Mouse (Mus musculus): ENCODE results near the gene Slc10a3. TPM values are rescaled to one million over a fixed set of nuclear protein-coding genes. Genes with fewer than 3 reads are reported as not detected.
A peak's percentile ranks its signal among the peaks of the same experiment; 100 is the strongest.
"Not testable (repeated sequence)": the region's sequence is repeated elsewhere in the genome, so short reads cannot be mapped to it uniquely, and the experiment has no call there.

Gene Slc10a3
- polyA plus RNA-seq, 2 experiments, result 4.5 to 6.5 TPM

DNA sequence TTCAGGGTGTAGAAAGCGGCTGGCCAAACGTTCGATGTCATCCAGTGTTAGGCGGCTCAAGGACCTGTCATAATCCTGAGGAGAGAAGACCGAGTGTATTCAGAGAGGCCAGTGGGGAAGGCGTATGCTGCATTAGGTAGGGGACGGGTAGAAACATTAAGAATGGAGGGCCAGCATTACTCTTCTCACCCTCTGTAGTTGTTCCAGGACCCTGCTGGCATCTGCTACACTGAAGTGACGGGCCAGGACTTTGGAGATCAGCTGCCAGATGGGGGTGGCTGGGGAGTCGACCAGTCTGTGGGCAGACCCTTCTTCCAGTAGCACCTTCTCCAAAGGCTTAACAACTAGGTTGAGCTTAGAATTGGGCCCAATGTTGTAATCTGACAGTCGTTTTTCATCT is 5.6 kb downstream of the Slc10a3 start:
- peak overlapping the region; percentile 71 for H3K4me2 ChIP-seq (ENCODE audit: low read depth)
- H3K36me3 ChIP-seq (replicated peaks; ENCODE audit: control insufficient read depth, insufficient read depth, low read depth), result no peaks in the 10 kb centered on the region
- H3K9me3 ChIP-seq (ENCODE audit: control insufficient read depth, low read length), result no peaks in the 10 kb centered on the region
- H3K9ac ChIP-seq (replicated peaks), result peak overlapping the region; percentile 86
- no peak overlapping the region for H3K27ac ChIP-seq
- WGBS (ENCODE audit: insufficient replicate concordance), result 49% methylated on average over 10 of the region's 10 CpGs
- no peaks in the 10 kb centered on the region for H3K27me3 ChIP-seq (ENCODE audit: control insufficient read depth, insufficient read depth, low read length)
- TF ChIP-seq EP300 (IDR thresholded peaks at IDR 0.05; ENCODE audit: low read depth) (no peak), CTCF (IDR thresholded peaks at IDR 0.05; ENCODE audit: low read depth) (no peak)
- H3K4me1 ChIP-seq (replicated peaks; ENCODE audit: control insufficient read depth in 2 of 2, insufficient read depth in 2 of 2, low read length in 1 of 2), result peaks cover 3 to 12% of the 10 kb centered on the region in 2 experiments; a peak in 3 of 4 replicates
- H3K4me3 ChIP-seq (ENCODE audit: insufficient read depth in 1 of 2, low read depth in 2 of 2, low read length in 2 of 2), result peak overlapping the region; percentile 72 to 87
- ATAC-seq (ENCODE audit: insufficient read depth) (no peak), DNase-seq (ENCODE audit: low read depth in 3 of 3, low spot score in 3 of 3) (no peak)

DNA sequence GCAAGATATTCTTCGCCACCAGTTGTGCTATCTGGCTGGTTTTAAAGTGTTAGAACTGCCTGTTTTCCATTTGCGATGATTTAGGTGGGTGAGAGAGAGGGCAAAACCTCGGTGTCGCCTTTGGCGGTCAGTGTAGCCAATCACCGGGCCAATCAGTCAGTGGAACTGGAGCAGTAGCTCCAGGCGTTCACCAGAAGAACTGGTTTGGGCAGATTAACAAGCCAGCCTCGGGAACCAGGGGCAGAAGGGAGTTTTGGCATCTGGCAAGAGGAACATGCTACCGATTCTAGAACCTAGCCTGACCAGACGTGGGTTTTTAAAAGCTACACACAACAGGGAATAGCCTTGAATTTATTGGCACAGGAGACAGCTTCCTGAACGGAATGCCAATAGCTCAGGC is 14.0 kb downstream of the Slc10a3 start:
- no peaks in the 10 kb centered on the region for H3K9me3 ChIP-seq (ENCODE audit: control insufficient read depth, low read length)
- no peak overlapping the region for H3K4me2 ChIP-seq (ENCODE audit: low read depth)
- H3K4me3 ChIP-seq (ENCODE audit: insufficient read depth in 1 of 2, low read depth in 2 of 2, low read length in 2 of 2), result no peak overlapping the region
- no peaks in the 10 kb centered on the region for H3K36me3 ChIP-seq (replicated peaks; ENCODE audit: control insufficient read depth, insufficient read depth, low read depth)
- no peaks in the 10 kb centered on the region for H3K4me1 ChIP-seq (replicated peaks; ENCODE audit: control insufficient read depth in 2 of 2, insufficient read depth in 2 of 2, low read length in 1 of 2)
- TF ChIP-seq EP300 (IDR thresholded peaks at IDR 0.05; ENCODE audit: low read depth) (no peak), CTCF (IDR thresholded peaks at IDR 0.05; ENCODE audit: low read depth) (no peak)
- 36% methylated on average over 11 of the region's 11 CpGs for WGBS (ENCODE audit: insufficient replicate concordance)
- no peaks in the 10 kb centered on the region for H3K27me3 ChIP-seq (ENCODE audit: control insufficient read depth, insufficient read depth, low read length)
- no peak overlapping the region for H3K27ac ChIP-seq
- H3K9ac ChIP-seq (replicated peaks), result no peak overlapping the region
- ATAC-seq (ENCODE audit: insufficient read depth) (no peak), DNase-seq (ENCODE audit: low read depth in 3 of 3, low spot score in 3 of 3) (no peak)

DNA sequence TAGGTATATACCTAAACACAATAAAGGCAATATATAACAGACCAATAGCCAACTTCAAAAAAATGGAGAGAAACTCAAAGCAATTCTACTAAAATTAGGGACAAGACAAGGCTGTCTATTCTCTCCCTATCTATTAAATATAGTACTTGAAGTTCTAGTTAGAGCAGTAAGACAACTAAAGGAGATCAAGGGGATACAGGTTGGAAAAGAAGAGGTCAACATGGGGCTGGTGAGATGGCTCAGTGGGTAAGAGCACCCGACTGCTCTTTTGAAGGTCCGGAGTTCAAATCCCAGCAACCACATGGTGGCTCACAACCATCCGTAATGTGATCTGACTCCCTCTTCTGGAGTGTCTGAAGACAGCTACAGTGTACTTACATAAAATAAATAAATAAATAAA is 16.1 kb downstream of the Slc10a3 start:
- not testable (repeated sequence) for H3K27me3 ChIP-seq (ENCODE audit: control insufficient read depth, insufficient read depth, low read length); H3K36me3 ChIP-seq (replicated peaks; ENCODE audit: control insufficient read depth, insufficient read depth, low read depth); DNase-seq (ENCODE audit: low read depth in 3 of 3, low spot score in 3 of 3); H3K9ac ChIP-seq (replicated peaks); H3K9me3 ChIP-seq (ENCODE audit: control insufficient read depth, low read length); H3K4me2 ChIP-seq (ENCODE audit: low read depth); H3K27ac ChIP-seq; H3K4me1 ChIP-seq (replicated peaks; ENCODE audit: control insufficient read depth in 2 of 2, insufficient read depth in 2 of 2, low read length in 1 of 2); ATAC-seq (ENCODE audit: insufficient read depth); H3K4me3 ChIP-seq (ENCODE audit: insufficient read depth in 1 of 2, low read depth in 2 of 2, low read length in 2 of 2)
- 61% methylated on average over 3 of the region's 3 CpGs for WGBS (ENCODE audit: insufficient replicate concordance)

DNA sequence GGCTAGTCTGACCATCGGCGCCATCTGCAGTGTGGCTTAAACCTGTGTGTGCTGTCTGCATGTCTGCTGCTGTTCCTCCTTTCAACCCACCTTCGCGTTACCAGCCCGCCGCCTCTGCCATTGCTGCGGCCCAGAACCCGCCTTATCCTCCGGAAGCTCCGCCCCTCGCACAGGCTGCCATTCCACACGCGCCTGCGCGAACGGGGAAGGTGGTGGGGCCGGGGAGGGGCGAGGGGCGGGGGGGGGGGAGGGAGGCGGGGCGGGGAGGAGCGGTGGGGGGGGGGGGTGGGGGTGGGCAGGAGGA is 19.7 kb downstream of the Slc10a3 start, which contains the start of gene Lage3:
Lage3 (minus strand) TSS at position 152 of the 304 bp plus-strand sequence.
- no peak within 1 kb of the TSS; the same call in 1 of the 2 replicates for H3K27ac ChIP-seq
- TF ChIP-seq CTCF (IDR thresholded peaks at IDR 0.05; ENCODE audit: low read depth) (no peak), EP300 (IDR thresholded peaks at IDR 0.05; ENCODE audit: low read depth) (no peak)
- DNase-seq (ENCODE audit: low read depth in 3 of 3, low spot score in 3 of 3), result peak; percentile 42 to 55 (median 50)

DNA sequence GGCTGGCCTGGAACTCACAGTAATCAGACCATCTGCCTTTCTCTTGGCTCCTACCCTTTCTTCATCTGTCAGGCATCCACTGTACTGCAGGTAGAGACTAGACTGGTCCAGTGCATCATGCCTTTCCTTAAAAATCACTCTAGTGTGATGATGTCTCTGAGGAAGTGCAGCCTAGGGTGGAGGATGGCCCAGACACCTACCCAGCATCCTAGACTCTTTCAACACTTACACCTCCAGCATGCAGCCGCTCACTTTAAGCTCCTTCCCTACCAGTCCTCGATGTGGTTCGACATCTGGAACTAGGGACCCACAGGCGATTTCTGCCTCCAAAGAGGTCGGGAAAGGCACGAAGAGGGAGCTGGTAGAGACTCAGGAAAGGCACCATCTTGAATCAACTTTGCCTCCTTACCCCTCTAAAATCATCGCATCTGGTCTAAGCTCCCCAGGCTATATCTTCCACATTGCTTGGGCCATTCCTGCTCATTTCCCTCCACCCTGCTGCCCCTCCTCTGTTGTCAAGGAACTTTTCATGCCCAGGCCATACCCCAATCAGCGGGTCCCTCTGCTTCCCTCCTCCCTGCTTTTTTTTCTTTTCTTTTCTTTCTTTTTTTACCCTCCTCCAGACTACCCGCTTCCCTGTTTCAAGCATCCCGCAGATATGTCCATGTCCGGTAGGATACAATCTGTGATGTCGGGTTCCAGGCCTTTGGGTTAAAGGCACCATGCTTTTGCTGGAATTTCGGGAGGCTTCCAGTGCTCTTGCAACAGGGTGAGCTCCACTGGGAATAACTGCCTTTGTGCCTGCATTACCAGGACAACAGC is 20.3 kb downstream of the Slc10a3 start:
- Histone ChIP-seq H3K9ac (replicated peaks) (peak overlapping the region; percentile 66), H3K4me3 (ENCODE audit: insufficient read depth in 1 of 2, low read depth in 2 of 2, low read length in 2 of 2) (peak overlapping the region; percentile 60 to 84), H3K4me2 (ENCODE audit: low read depth) (peak overlapping the region; percentile 76), H3K27me3 (ENCODE audit: control insufficient read depth, insufficient read depth, low read length) (no peaks in the 10 kb centered on the region), H3K36me3 (replicated peaks; ENCODE audit: control insufficient read depth, insufficient read depth, low read depth) (no peaks in the 10 kb centered on the region), H3K4me1 (replicated peaks; ENCODE audit: control insufficient read depth in 2 of 2, insufficient read depth in 2 of 2, low read length in 1 of 2) (peaks cover 0 to 4% of the 10 kb centered on the region in 2 experiments; a peak in 2 of 4 replicates), H3K9me3 (ENCODE audit: control insufficient read depth, low read length) (no peaks in the 10 kb centered on the region), H3K27ac (no peak overlapping the region; the same call in 1 of the 2 replicates)
- ATAC-seq (ENCODE audit: insufficient read depth) (peak; percentile 39; the same call in 1 of the 2 replicates), DNase-seq (ENCODE audit: low read depth in 3 of 3, low spot score in 3 of 3) (no peak)
- TF ChIP-seq CTCF (IDR thresholded peaks at IDR 0.05; ENCODE audit: low read depth), result no peak
- no peak for TF ChIP-seq EP300 (IDR thresholded peaks at IDR 0.05; ENCODE audit: low read depth)
- 18% methylated on average over 13 of the region's 13 CpGs for WGBS (ENCODE audit: insufficient replicate concordance)

More for the DNA sequence above, 19.7 kb downstream of the Slc10a3 start, which contains the start of gene Lage3:
- ATAC-seq (ENCODE audit: insufficient read depth), result peak; percentile 76
- WGBS (ENCODE audit: insufficient replicate concordance), result 15% methylated on average over 16 of the region's 22 CpGs
- Histone ChIP-seq H3K4me1 (replicated peaks; ENCODE audit: control insufficient read depth in 2 of 2, insufficient read depth in 2 of 2, low read length in 1 of 2) (peaks cover 0 to 4% of the 10 kb centered on the region in 2 experiments; a peak in 2 of 4 replicates), H3K36me3 (replicated peaks; ENCODE audit: control insufficient read depth, insufficient read depth, low read depth) (no peaks in the 10 kb centered on the region), H3K4me3 (ENCODE audit: insufficient read depth in 1 of 2, low read depth in 2 of 2, low read length in 2 of 2) (peak within 1 kb of the TSS; percentile 60 to 84), H3K4me2 (ENCODE audit: low read depth) (peak within 1 kb of the TSS; percentile 76), H3K9me3 (ENCODE audit: control insufficient read depth, low read length) (no peaks in the 10 kb centered on the region), H3K27me3 (ENCODE audit: control insufficient read depth, insufficient read depth, low read length) (no peaks in the 10 kb centered on the region), H3K9ac (replicated peaks) (peak within 1 kb of the TSS; percentile 66)
